8 mouse cellular contexts compared by ENCODE assay signal in the genomic region with DNA sequence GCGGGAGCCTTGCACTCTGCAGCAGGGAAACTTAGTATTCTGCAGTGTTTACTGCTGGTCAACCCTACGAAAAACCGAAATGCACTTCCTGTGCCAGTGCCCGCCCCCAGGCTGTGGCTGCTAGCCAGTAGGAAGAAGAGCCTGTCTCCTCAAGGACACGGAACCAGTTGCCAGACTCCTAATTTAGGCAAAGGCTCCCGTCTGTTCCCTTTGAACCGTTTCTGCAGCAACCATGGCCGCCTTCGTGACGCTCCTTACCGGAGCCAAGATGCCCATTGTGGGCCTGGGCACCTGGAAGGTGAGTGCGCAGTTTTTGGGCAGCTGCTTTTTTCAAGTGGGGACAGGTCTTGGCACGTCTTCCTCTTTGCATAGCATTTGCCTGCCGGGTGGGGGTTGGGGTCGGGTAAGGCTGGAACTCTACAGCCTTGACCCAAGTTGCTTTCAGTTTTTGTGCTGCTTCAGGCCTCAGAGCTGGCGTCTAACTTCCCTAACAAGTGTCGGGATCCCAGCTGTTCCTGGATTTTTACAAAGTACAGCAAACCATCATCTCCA. TPM values are rescaled to one million over a fixed set of nuclear protein-coding genes. Genes with fewer than 3 reads are reported as not detected.
DNase-seq lines count a peak whose midpoint lies in the region; ATAC-seq and TF ChIP-seq lines count a peak whose summit lies in the region.

A gene (plus strand): TSS at position 109 of the 552 bp plus-strand sequence.

- H3K4me2 ChIP-seq in heart, embryonic 13.5 days: peak within 1 kb of the TSS; percentile 98
- H3K4me2 ChIP-seq in kidney, postnatal 0 days (ENCODE audit: low read length): peak within 1 kb of the TSS; percentile 78

- no peak for TF ChIP-seq POLR2A in liver, adult 2 months (IDR thresholded peaks at IDR 0.05; ENCODE audit: extremely low read depth, insufficient read depth, low read length)

- no peaks in the 10 kb centered on the region for H3K27me3 ChIP-seq in heart, embryonic 13.5 days (replicated peaks)
- no peaks in the 10 kb centered on the region for H3K27me3 ChIP-seq in kidney, postnatal 0 days (ENCODE audit: insufficient read depth, low read length)
- H3K27me3 ChIP-seq in liver, adult 2 months (ENCODE audit: control insufficient read depth, insufficient read depth, low read length): no peaks in the 10 kb centered on the region
- H3K27me3 ChIP-seq in splenic B cell, adult 2 months (ENCODE audit: control insufficient read depth, insufficient read depth, low read length, poor library complexity, severe bottlenecking): no peaks in the 10 kb centered on the region

- H3K4me3 ChIP-seq in heart, embryonic 13.5 days: peak within 1 kb of the TSS; percentile 75
- peak within 1 kb of the TSS; percentile 54 for H3K4me3 ChIP-seq in kidney, postnatal 0 days (replicated peaks; ENCODE audit: low read depth, low read length)
- H3K4me3 ChIP-seq in liver, adult 2 months (ENCODE audit: insufficient read depth, low read depth, low read length): peak within 1 kb of the TSS; percentile 77

- ATAC-seq in CD4-positive, CD25-positive, alpha-beta regulatory T cell, adult 4 months: peak; percentile 91
- peak; percentile 46; the same call in 1 of the 2 replicates for ATAC-seq in heart, embryonic 13.5 days (ENCODE audit: extremely low read depth, insufficient number of reproducible peaks, low FRiP score, low TSS enrichment)
- ATAC-seq in kidney, postnatal 0 days (replicated peaks; ENCODE audit: low FRiP score, low read depth): peak; percentile 80
- peak; percentile 95 for ATAC-seq in monocyte, adult 5-6 weeks (replicated peaks; ENCODE audit: insufficient number of reproducible peaks, low FRiP score, low TSS enrichment, poor library complexity, severe bottlenecking)

- under 1% methylated on average over 17 of the region's 17 CpGs for WGBS in heart, embryonic 13.5 days
- WGBS in kidney, postnatal 0 days: 1% methylated on average over 17 of the region's 17 CpGs
- 1% methylated on average over 17 of the region's 17 CpGs for WGBS in liver, adult 2 months

- H3K36me3 ChIP-seq in heart, embryonic 13.5 days: peaks cover 18% of the 10 kb centered on the region
- H3K36me3 ChIP-seq in kidney, postnatal 0 days (ENCODE audit: insufficient read depth, low read length): no peaks in the 10 kb centered on the region
- H3K36me3 ChIP-seq in liver, adult 2 months (ENCODE audit: control insufficient read depth, insufficient read depth, low read length): no peaks in the 10 kb centered on the region; the same call in 1 of the 2 replicates
- peaks cover 2% of the 10 kb centered on the region; the same call in 1 of the 2 replicates for H3K36me3 ChIP-seq in splenic B cell, adult 2 months (ENCODE audit: control insufficient read depth, insufficient read depth, low read length, poor library complexity, severe bottlenecking)

- H3K9ac ChIP-seq in heart, embryonic 13.5 days: peak within 1 kb of the TSS; percentile 85
- peak within 1 kb of the TSS; percentile 65 for H3K9ac ChIP-seq in kidney, postnatal 0 days (ENCODE audit: low read depth, low read length)
- H3K9ac ChIP-seq in liver, adult 2 months (ENCODE audit: low read depth, low read length): peak within 1 kb of the TSS; percentile 38

- H3K27ac ChIP-seq in heart, embryonic 13.5 days (replicated peaks): peak within 1 kb of the TSS; percentile 88
- H3K27ac ChIP-seq in kidney, postnatal 0 days: peak within 1 kb of the TSS; percentile 84
- peak within 1 kb of the TSS; percentile 25; the same call in 1 of the 2 replicates for H3K27ac ChIP-seq in liver, adult 2 months (replicated peaks; ENCODE audit: insufficient read depth, low read depth, low read length)

- DNase-seq in brain, embryonic 18.5 days (ENCODE audit: low read depth, low spot score): peak; percentile 20
- DNase-seq in fibroblast of lung, adult 2 months (ENCODE audit: low read depth): peak; percentile 34
- DNase-seq in kidney, postnatal 0 days (ENCODE audit: low spot score): peak; percentile 86
- DNase-seq in liver, adult 2 months (ENCODE audit: extremely low read depth, low read depth, low spot score): peak; percentile 35
- DNase-seq in splenic B cell, adult 2 months (ENCODE audit: low read depth, low spot score): peak; percentile 60

- H3K79me2 ChIP-seq in liver, adult 2 months (ENCODE audit: control insufficient read depth, insufficient read depth, low read length): no peaks in the 10 kb centered on the region

- 0 out of 2 replicates have a peak, but pooled peaks have one; percentile 24 for TF ChIP-seq CTCF in kidney, postnatal 0 days (IDR thresholded peaks at IDR 0.05; ENCODE audit: low read depth)
- TF ChIP-seq CTCF in liver, adult 2 months (IDR thresholded peaks at IDR 0.05; ENCODE audit: low read depth, low read length): no peak

- no peaks in the 10 kb centered on the region for H3K9me3 ChIP-seq in heart, embryonic 13.5 days
- H3K9me3 ChIP-seq in kidney, postnatal 0 days (replicated peaks; ENCODE audit: low read length): no peaks in the 10 kb centered on the region

- H3K4me1 ChIP-seq in heart, embryonic 13.5 days: peaks cover 18% of the 10 kb centered on the region
- no peaks in the 10 kb centered on the region; the same call in 1 of the 2 replicates for H3K4me1 ChIP-seq in kidney, postnatal 0 days (replicated peaks; ENCODE audit: insufficient read depth, low read length)
- H3K4me1 ChIP-seq in liver, adult 2 months (ENCODE audit: control insufficient read depth, insufficient read depth, low read length): peaks cover 2% of the 10 kb centered on the region; the same call in 1 of the 2 replicates

RNA-seq across cellular contexts. Expression of the gene that starts here (rescaled TPM):
- 10 to 100 TPM; 56.4 to 60.5 TPM for polyA plus RNA-seq in CD4-positive, CD25-positive, alpha-beta regulatory T cell, adult 4 months (2017; shearing (Covaris generic))
- 55.7 and 59.7 TPM in 2 replicates for polyA plus RNA-seq in heart, embryonic 13.5 days (2015; fragmentation: Nextera tagmentation; extraction: Ambion mirVana)
- polyA plus RNA-seq in kidney, postnatal 0 days (2015; fragmentation: Nextera tagmentation; extraction: Ambion mirVana): 30.4 and 30.6 TPM in 2 replicates
- 3.8 and 4.4 TPM in 2 replicates for total RNA-seq in liver, adult 2 months (2014; rRNA removed)
- polyA plus RNA-seq in liver, adult 2 months (2012; rRNA removed): 1.4 and 1.7 TPM in 2 replicates
- total RNA-seq in monocyte, adult 5-6 weeks (2017): 25.3 to 56.9 TPM (median 28.9 TPM) in 3 replicates

Comparison
In these comparisons a context has a peak if more than half of its experiments do, and no peak if none do; other contexts are left out.
1. Peak in every context shown above with its lines: DNase-seq, ATAC-seq, H3K4me3 ChIP-seq and H3K27ac ChIP-seq.
2. RNA of the gene that starts here (polyA plus RNA-seq): 56.4 to 60.5 TPM in CD4-positive, CD25-positive, alpha-beta regulatory T cell, adult 4 months, 55.7 to 59.7 TPM in heart, embryonic 13.5 days and 30.4 to 30.6 TPM in kidney, postnatal 0 days; 1.4 to 1.7 TPM in liver, adult 2 months; every median in the first group is over 10 times any median in the second.
3. DNase-seq: peak in every context shown above with its lines; median percentile 86 in kidney, postnatal 0 days; 60 in splenic B cell, adult 2 months; 35 in liver, adult 2 months; 34 in fibroblast of lung, adult 2 months; 20 in brain, embryonic 18.5 days.
4. H3K27ac ChIP-seq: peak in every context shown above with its lines; median percentile 88 in heart, embryonic 13.5 days; 84 in kidney, postnatal 0 days; 25 in liver, adult 2 months.